Mouse (Mus musculus): Measurements from ENCODE around the gene Bmpr2. TPM values are rescaled to one million over a fixed set of nuclear protein-coding genes. Genes with fewer than 3 reads are reported as not detected.

Bmpr2 gene
- polyA plus RNA-seq, 1 experiment, result 1.9 TPM

- TF ChIP-seq CTCF (IDR thresholded peaks at IDR 0.05; ENCODE audit: extremely low read depth, insufficient read length, insufficient replicate concordance, low read depth, low read length) (no peak), POLR2A (IDR thresholded peaks at IDR 0.05; ENCODE audit: low read depth, low read length) (no peak)
- WGBS, result 79% methylated on average over 5 of the region's 5 CpGs
- H3K36me3 ChIP-seq (ENCODE audit: control insufficient read depth, insufficient read depth, low read length), result no peaks in the 10 kb centered on the region
- no peaks in the 10 kb centered on the region; the same call in 1 of the 2 replicates for H3K4me1 ChIP-seq (ENCODE audit: control insufficient read depth, insufficient read depth, insufficient read length, low read length)
- no peaks in the 10 kb centered on the region; the same call in 1 of the 2 replicates for H3K27me3 ChIP-seq (ENCODE audit: control insufficient read depth, insufficient read depth, low read length)
- no peak overlapping the region for H3K27ac ChIP-seq (ENCODE audit: insufficient read depth, low read depth, low read length)
- no peak overlapping the region for H3K4me3 ChIP-seq (ENCODE audit: low read depth, low read length)
Observed at GRCm38 (mm10) chr1:59789741-59790140, 26.5 kb downstream of the Bmpr2 start.

DNA sequence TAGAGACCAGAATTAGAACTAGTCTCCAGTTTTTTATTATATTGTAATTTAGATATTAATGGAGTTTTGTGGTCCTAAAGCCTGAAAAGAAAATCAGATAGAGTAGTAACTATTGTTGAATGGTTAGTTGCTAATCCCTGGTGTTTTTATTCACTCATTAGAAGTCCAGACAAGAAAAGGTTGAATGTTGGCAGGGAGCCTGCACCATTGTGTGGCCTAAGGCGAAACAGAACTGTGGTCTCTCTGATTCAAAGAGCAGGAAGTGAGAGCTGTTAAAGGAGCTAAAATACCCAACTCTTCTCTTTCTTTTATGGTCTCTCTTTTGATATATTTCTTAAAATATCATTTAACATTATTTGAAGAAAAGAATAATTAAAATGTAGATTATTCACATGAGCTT is 32.1 kb downstream of the Bmpr2 start:
- Histone ChIP-seq H3K4me1 (ENCODE audit: control insufficient read depth, insufficient read depth, insufficient read length, low read length) (no peaks in the 10 kb centered on the region), H3K4me3 (ENCODE audit: low read depth, low read length) (no peak overlapping the region), H3K27me3 (ENCODE audit: control insufficient read depth, insufficient read depth, low read length) (no peaks in the 10 kb centered on the region), H3K27ac (ENCODE audit: insufficient read depth, low read depth, low read length) (no peak overlapping the region), H3K36me3 (ENCODE audit: control insufficient read depth, insufficient read depth, low read length) (no peaks in the 10 kb centered on the region)
- no peak for TF ChIP-seq CTCF (IDR thresholded peaks at IDR 0.05; ENCODE audit: extremely low read depth, insufficient read length, insufficient replicate concordance, low read depth, low read length)
- TF ChIP-seq POLR2A (IDR thresholded peaks at IDR 0.05; ENCODE audit: low read depth, low read length), result no peak
- WGBS, result 52% methylated on average over 1 of the region's 1 CpGs

DNA sequence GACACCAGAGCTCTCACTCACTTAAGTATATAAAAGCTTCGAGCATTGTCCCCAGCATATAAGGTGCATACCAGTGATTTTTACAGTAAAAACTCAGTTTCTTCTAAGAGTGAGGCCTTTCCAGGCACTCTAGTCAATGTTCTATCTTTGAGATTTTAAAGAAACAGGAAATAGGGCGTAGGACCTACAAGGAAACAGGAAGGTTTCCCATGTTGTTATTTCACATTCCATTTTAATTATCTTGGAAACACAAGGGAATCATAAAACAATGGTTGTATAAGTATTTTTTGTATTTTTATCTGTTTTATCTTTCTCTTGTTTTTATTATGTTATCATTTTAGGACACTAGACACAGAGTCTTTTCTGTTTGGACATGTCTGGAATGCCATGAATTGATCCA is 34.7 kb downstream of the Bmpr2 start:
- H3K27me3 ChIP-seq (ENCODE audit: control insufficient read depth, insufficient read depth, low read length), result no peaks in the 10 kb centered on the region
- H3K27ac ChIP-seq (ENCODE audit: insufficient read depth, low read depth, low read length), result no peak overlapping the region
- 35% methylated on average over 2 of the region's 2 CpGs for whole genome bisulfite sequencing
- no peaks in the 10 kb centered on the region for H3K36me3 ChIP-seq (ENCODE audit: control insufficient read depth, insufficient read depth, low read length)
- H3K4me1 ChIP-seq (ENCODE audit: control insufficient read depth, insufficient read depth, insufficient read length, low read length), result no peaks in the 10 kb centered on the region
- H3K4me3 ChIP-seq (ENCODE audit: low read depth, low read length), result no peak overlapping the region
- TF ChIP-seq CTCF (IDR thresholded peaks at IDR 0.05; ENCODE audit: extremely low read depth, insufficient read length, insufficient replicate concordance, low read depth, low read length), result no peak
- no peak for TF ChIP-seq POLR2A (IDR thresholded peaks at IDR 0.05; ENCODE audit: low read depth, low read length)

GRCm38 (mm10) chr1:59804363-59804762 is 41.2 kb downstream of the Bmpr2 start:
- H3K27ac ChIP-seq (ENCODE audit: insufficient read depth, low read depth, low read length), result no peak overlapping the region

GRCm38 (mm10) chr1:59809921-59810320 is 46.7 kb downstream of the Bmpr2 start:
- TF ChIP-seq CTCF (IDR thresholded peaks at IDR 0.05; ENCODE audit: extremely low read depth, insufficient read length, insufficient replicate concordance, low read depth, low read length), result no peak
- TF ChIP-seq POLR2A (IDR thresholded peaks at IDR 0.05; ENCODE audit: low read depth, low read length), result no peak
- Histone ChIP-seq H3K27me3 (ENCODE audit: control insufficient read depth, insufficient read depth, low read length) (no peaks in the 10 kb centered on the region), H3K27ac (ENCODE audit: insufficient read depth, low read depth, low read length) (no peak overlapping the region), H3K4me1 (ENCODE audit: control insufficient read depth, insufficient read depth, insufficient read length, low read length) (no peaks in the 10 kb centered on the region), H3K4me3 (ENCODE audit: low read depth, low read length) (no peak overlapping the region), H3K36me3 (ENCODE audit: control insufficient read depth, insufficient read depth, low read length) (peaks cover 3% of the 10 kb centered on the region; the same call in 1 of the 2 replicates)
- 70% methylated on average over 2 of the region's 2 CpGs for WGBS

More at GRCm38 (mm10) chr1:59804363-59804762, 41.2 kb downstream of the Bmpr2 start:
- TF ChIP-seq CTCF (IDR thresholded peaks at IDR 0.05; ENCODE audit: extremely low read depth, insufficient read length, insufficient replicate concordance, low read depth, low read length) (no peak), POLR2A (IDR thresholded peaks at IDR 0.05; ENCODE audit: low read depth, low read length) (no peak)
- Histone ChIP-seq H3K36me3 (ENCODE audit: control insufficient read depth, insufficient read depth, low read length) (no peaks in the 10 kb centered on the region), H3K4me3 (ENCODE audit: low read depth, low read length) (no peak overlapping the region), H3K27me3 (ENCODE audit: control insufficient read depth, insufficient read depth, low read length) (no peaks in the 10 kb centered on the region), H3K4me1 (ENCODE audit: control insufficient read depth, insufficient read depth, insufficient read length, low read length) (peaks cover 2% of the 10 kb centered on the region; the same call in 1 of the 2 replicates)
- WGBS, result 18% methylated on average over 2 of the region's 2 CpGs

DNA sequence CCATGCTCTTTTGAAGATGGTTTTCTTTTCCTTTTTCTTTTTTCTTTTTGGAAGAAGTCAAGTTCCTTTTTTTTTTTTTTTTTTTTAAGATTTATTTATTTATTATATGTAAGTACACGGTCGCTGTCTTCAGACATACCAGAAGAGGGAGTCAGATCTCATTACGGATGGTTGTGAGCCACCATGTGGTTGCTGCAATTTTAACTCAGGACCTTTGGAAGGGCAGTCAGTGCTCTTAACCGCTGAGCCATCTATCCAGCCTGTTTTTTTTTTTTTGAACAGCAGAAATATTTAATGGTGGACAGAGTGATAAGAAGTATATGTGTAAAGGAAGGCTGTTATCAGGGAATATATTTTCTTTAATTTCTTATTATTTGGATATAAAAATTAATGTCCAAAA is 49.6 kb downstream of the Bmpr2 start:
- H3K27ac ChIP-seq (ENCODE audit: insufficient read depth, low read depth, low read length), result no peak overlapping the region
- TF ChIP-seq POLR2A (IDR thresholded peaks at IDR 0.05; ENCODE audit: low read depth, low read length) (no peak), CTCF (IDR thresholded peaks at IDR 0.05; ENCODE audit: extremely low read depth, insufficient read length, insufficient replicate concordance, low read depth, low read length) (no peak)
- H3K4me1 ChIP-seq (ENCODE audit: control insufficient read depth, insufficient read depth, insufficient read length, low read length), result no peaks in the 10 kb centered on the region
- H3K27me3 ChIP-seq (ENCODE audit: control insufficient read depth, insufficient read depth, low read length), result no peaks in the 10 kb centered on the region
- H3K4me3 ChIP-seq (ENCODE audit: low read depth, low read length), result no peak overlapping the region
- peaks cover 18% of the 10 kb centered on the region for H3K36me3 ChIP-seq (ENCODE audit: control insufficient read depth, insufficient read depth, low read length)
- 79% methylated on average over 4 of the region's 4 CpGs for WGBS

DNA sequence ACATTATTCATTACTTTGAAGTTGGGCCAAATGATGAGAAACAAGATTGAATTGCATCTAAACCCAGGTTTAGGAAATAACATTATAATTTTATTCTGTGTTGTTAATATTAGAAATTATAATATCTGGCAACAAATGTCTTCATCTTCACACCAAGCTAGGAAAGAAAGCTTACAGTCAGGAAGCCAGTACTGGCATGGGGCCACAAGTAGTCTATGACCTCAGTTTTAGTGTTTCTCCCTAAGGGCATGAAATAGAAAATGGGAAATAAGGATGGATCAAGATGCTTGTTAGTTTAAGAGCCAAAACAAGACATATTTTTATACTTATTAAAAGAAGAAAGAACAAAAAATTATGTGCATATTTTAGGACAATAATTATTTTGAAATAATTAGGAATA is 62.2 kb downstream of the Bmpr2 start:
- no peaks in the 10 kb centered on the region for H3K4me1 ChIP-seq (ENCODE audit: control insufficient read depth, insufficient read depth, insufficient read length, low read length)
- no peak overlapping the region for H3K27ac ChIP-seq (ENCODE audit: insufficient read depth, low read depth, low read length)
- no peak for TF ChIP-seq CTCF (IDR thresholded peaks at IDR 0.05; ENCODE audit: extremely low read depth, insufficient read length, insufficient replicate concordance, low read depth, low read length)
- TF ChIP-seq POLR2A (IDR thresholded peaks at IDR 0.05; ENCODE audit: low read depth, low read length), result no peak
- no peak overlapping the region for H3K4me3 ChIP-seq (ENCODE audit: low read depth, low read length)
- peaks cover 3% of the 10 kb centered on the region; the same call in 1 of the 2 replicates for H3K36me3 ChIP-seq (ENCODE audit: control insufficient read depth, insufficient read depth, low read length)
- no peaks in the 10 kb centered on the region for H3K27me3 ChIP-seq (ENCODE audit: control insufficient read depth, insufficient read depth, low read length)
